Mouse (Mus musculus) CH12.LX (cell line): Measurements from ENCODE around the gene Nelfb. TPM values are rescaled to one million over a fixed set of nuclear protein-coding genes. Genes with fewer than 3 reads are reported as not detected.
"Not testable (repeated sequence)": the region's sequence is repeated elsewhere in the genome, so short reads cannot be mapped to it uniquely, and the experiment has no call there.

Source experiments
- DNase-seq: peaks from one replicate; pipeline ENCODE4 v3.0.0-alpha.2; 2013; ENCODE audit errors: extremely low read depth
- H3K27ac ChIP-seq: 2 replicates; pipeline ENCODE4 v1.5.1; 2012; ENCODE audit warnings: low read depth, mild to moderate bottlenecking, control low read depth, moderate library complexity; ENCODE audit not compliant: insufficient read depth
- H3K27me3 ChIP-seq: replicated peaks from 2 replicates; pipeline ENCODE3; 2012; ENCODE audit warnings: inconsistent platforms
- H3K36me3 ChIP-seq, 2 experiments: replicated peaks in 1 of 2; 2 replicates each; pipeline versions ENCODE3 to v1.6.1; 2012; ENCODE audit warnings: inconsistent platforms in 1 of 2, low read length in 1 of 2, mild to moderate bottlenecking in 1 of 2, mixed read lengths in 1 of 2, moderate library complexity in 1 of 2; ENCODE audit not compliant: control insufficient read depth in 1 of 2, insufficient read depth in 1 of 2
- H3K4me1 ChIP-seq, 2 experiments: 2 replicates each; pipeline ENCODE4 v1.6.1; 2012; ENCODE audit warnings: inconsistent platforms in 1 of 2, moderate library complexity in 1 of 2; ENCODE audit not compliant: insufficient read depth in 2 of 2, control insufficient read depth in 1 of 2
- H3K4me2 ChIP-seq: 2 replicates; pipeline ENCODE4 v1.6.1; 2012; ENCODE audit warnings: low read depth, mild to moderate bottlenecking, control low read depth; ENCODE audit not compliant: poor library complexity, insufficient read depth, severe bottlenecking
- H3K4me3 ChIP-seq, 3 experiments: fragments of 150-350 bp in 1 of 3; sonication (generic) in 1 of 3; replicated peaks in 1 of 3; 2 replicates each; pipeline versions ENCODE3 to v1.5.1; 2011 to 2012; ENCODE audit warnings: low read depth in 2 of 3, low read length in 2 of 3, mild to moderate bottlenecking in 2 of 3, moderate library complexity in 2 of 3, control low read depth in 1 of 3, improper control_type of control experiment in 1 of 3, inconsistent platforms in 1 of 3, mixed read lengths in 1 of 3; ENCODE audit not compliant: poor library complexity in 1 of 3
- H3K79me2 ChIP-seq: replicated peaks from 2 replicates; pipeline ENCODE4 v1.6.1; 2012; ENCODE audit warnings: mild to moderate bottlenecking, moderate library complexity; ENCODE audit not compliant: control insufficient read depth, poor library complexity, insufficient read depth, severe bottlenecking; ENCODE audit errors: extremely low read depth
- H3K9ac ChIP-seq: 2 replicates; pipeline ENCODE4 v1.6.1; 2012; ENCODE audit warnings: low read depth, mild to moderate bottlenecking, control low read depth, moderate library complexity; ENCODE audit not compliant: insufficient read depth
- H3K9me3 ChIP-seq: replicated peaks from 2 replicates; pipeline ENCODE3; 2012; ENCODE audit warnings: low read length, inconsistent platforms, mixed read lengths
- CHD1 ChIP-seq: IDR thresholded peaks from 2 replicates; pipeline ENCODE4 v1.6.1; 2012; ENCODE audit warnings: low read depth, low read length, improper control_type of control experiment, inconsistent platforms
- CTCF ChIP-seq, 2 experiments: IDR thresholded peaks in 1 of 2; conservative IDR thresholded peaks in 1 of 2; 2 replicates each; pipeline ENCODE4 v1.5.1; 2011 to 2012; ENCODE audit warnings: low read depth in 2 of 2, low read length in 2 of 2, improper control_type of control experiment in 1 of 2, inconsistent platforms in 1 of 2, mild to moderate bottlenecking in 1 of 2, moderate library complexity in 1 of 2
- ELF1 ChIP-seq: IDR thresholded peaks from 2 replicates; pipeline ENCODE4 v1.6.1; 2014; ENCODE audit warnings: low read depth, mild to moderate bottlenecking, inconsistent platforms, low read length, improper control_type of control experiment
- HCFC1 ChIP-seq: IDR thresholded peaks from 2 replicates; pipeline ENCODE4 v1.6.1; 2012; ENCODE audit warnings: low read depth, mild to moderate bottlenecking, inconsistent platforms, low read length, improper control_type of control experiment
- MAZ ChIP-seq: IDR thresholded peaks from 2 replicates; pipeline ENCODE4 v1.6.1; 2012; ENCODE audit warnings: low read depth, mild to moderate bottlenecking, inconsistent platforms, low read length, improper control_type of control experiment, moderate library complexity
- MXI1 ChIP-seq: IDR thresholded peaks from 2 replicates; pipeline ENCODE4 v1.6.1; 2011; ENCODE audit warnings: mild to moderate bottlenecking, low read depth, low read length, improper control_type of control experiment
- RAD21 ChIP-seq: IDR thresholded peaks from 2 replicates; pipeline ENCODE4 v1.6.1; 2011; ENCODE audit warnings: low read depth, mild to moderate bottlenecking, low read length, improper control_type of control experiment, moderate library complexity
- RCOR1 ChIP-seq: conservative IDR thresholded peaks from 2 replicates; pipeline ENCODE4 v1.6.1; 2012; ENCODE audit warnings: low read depth, mild to moderate bottlenecking, inconsistent platforms, low read length, improper control_type of control experiment
- SIN3A ChIP-seq: IDR thresholded peaks from 2 replicates; pipeline ENCODE4 v1.6.1; 2012; ENCODE audit warnings: low read length, improper control_type of control experiment, inconsistent platforms
- SMC3 ChIP-seq: IDR thresholded peaks from 2 replicates; pipeline ENCODE4 v1.6.1; 2011; ENCODE audit warnings: low read depth, low read length, improper control_type of control experiment
- TBP ChIP-seq: conservative IDR thresholded peaks from 2 replicates; pipeline ENCODE4 v1.6.1; 2011; ENCODE audit warnings: low read depth, low read length, improper control_type of control experiment
- TCF12 ChIP-seq: IDR thresholded peaks from 2 replicates; pipeline ENCODE4 v1.6.1; 2014; ENCODE audit warnings: low read depth, mild to moderate bottlenecking, inconsistent platforms, low read length, improper control_type of control experiment
- USF1 ChIP-seq: IDR thresholded peaks from 2 replicates; pipeline ENCODE4 v1.6.1; 2014; ENCODE audit warnings: low read depth, mild to moderate bottlenecking, inconsistent platforms, low read length, improper control_type of control experiment
- ZNF384 ChIP-seq: IDR thresholded peaks from 2 replicates; pipeline ENCODE4 v1.6.1; 2012; ENCODE audit warnings: low read depth, low read length, improper control_type of control experiment, inconsistent platforms
- dilution Hi-C: fragments of 300-500 bp; cut with MboI; formaldehyde crosslinking; loops from 2 replicates; pipeline ENCODE4 v1.14.3; 2020; ENCODE audit warnings: low sequenced_read_pairs; ENCODE audit not compliant: extremely low pct_unique_long_range_greater_than_20kb, extremely low pct_ligation_motif_present
- in situ Hi-C: fragments of 300-500 bp; cut with MboI; formaldehyde crosslinking; loops from 3 replicates; pipeline ENCODE4 v1.14.3; 2019; ENCODE audit warnings: low sequenced_read_pairs, low pct_ligation_motif_present, low pct_unique_long_range_greater_than_20kb, mixed read lengths
- polyA plus RNA-seq: library from polyadenylated mRNA; unstranded; fragments of >175 nt; gene quantifications from 2 replicates; pipeline ENCODE4 v1.2.1, GENCODE M21; 2012; ENCODE audit warnings: low read depth; ENCODE audit not compliant: insufficient read length
- total RNA-seq, 2 experiments: library from RNA; depleted of rRNA; stranded (reverse); fragments of 300-350 nt in 1 of 2; fragments of >200 nt in 1 of 2; gene quantifications; 2 replicates each; pipeline ENCODE4 v1.2.3; 2012 to 2014

The Nelfb gene
- total and polyA plus RNA-seq, 3 experiments: 53.6 to 58.0 (median 57.0) TPM

DNA sequence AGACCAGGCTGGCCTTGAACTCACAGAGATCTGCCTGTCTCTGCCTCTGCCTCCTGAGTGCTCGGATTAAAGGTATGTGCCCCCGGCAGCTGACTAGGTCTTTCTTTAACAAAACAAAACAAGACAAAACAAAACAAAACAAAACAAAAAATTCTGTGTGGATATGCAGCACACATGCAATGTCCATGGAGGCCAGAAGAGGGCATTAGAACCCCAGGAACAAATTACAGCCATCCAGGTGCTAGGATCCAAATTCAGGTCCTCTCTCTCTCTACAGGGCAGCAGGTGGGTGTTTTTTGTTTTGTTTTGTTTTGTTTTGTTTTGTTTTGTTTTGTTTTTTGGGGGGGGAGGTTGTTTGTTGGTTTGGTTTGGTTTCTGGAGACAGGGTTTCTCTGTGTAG is 47.6 kb upstream of the Nelfb start:
- no peak overlapping the region for H3K9ac ChIP-seq
- peaks cover 0 to 24% of the 10 kb centered on the region in 2 experiments; a peak in 2 of 4 replicates for H3K4me1 ChIP-seq
- no peaks in the 10 kb centered on the region for H3K9me3 ChIP-seq
- H3K27me3 ChIP-seq: no peaks in the 10 kb centered on the region
- H3K4me2 ChIP-seq: no peak overlapping the region
- dilution Hi-C loops: no loop called here
- peaks cover 14% of the 10 kb centered on the region for H3K79me2 ChIP-seq
- in situ Hi-C loops: no loop called here
- H3K36me3 ChIP-seq: peaks cover 0 to 3% of the 10 kb centered on the region in 2 experiments
- H3K4me3 ChIP-seq: no peak overlapping the region
- TF ChIP-seq CTCF (conservative IDR thresholded peaks at IDR 0.05 in 1 of 2, IDR thresholded peaks at IDR 0.05 in 1 of 2; ENCODE audit: low read depth in 2 of 2, low read length in 2 of 2) (peak; percentile 34 to 65; a peak in 2 of 4 replicates), CHD1 (no peak), MXI1 (no peak), SMC3 (peak; percentile 25), USF1 (no peak), RCOR1 (no peak), RAD21 (peak; percentile 56)
- TF ChIP-seq, all 38 proteins: peak for 3
- no peak for DNase-seq
- H3K27ac ChIP-seq: no peak overlapping the region

GRCm38 (mm10) chr2:25257250-25257649 is 46.0 kb upstream of the Nelfb start:
- H3K4me3 ChIP-seq, dilution Hi-C loops, H3K27ac ChIP-seq, H3K27me3 ChIP-seq, in situ Hi-C loops, DNase-seq, H3K9me3 ChIP-seq: not testable (repeated sequence)
- peaks cover 13 to 18% of the 10 kb centered on the region in 2 experiments for H3K36me3 ChIP-seq
- TF ChIP-seq TBP: peak; percentile 90
- H3K79me2 ChIP-seq: peaks cover 14% of the 10 kb centered on the region
- 0 out of 2 replicates have a peak overlapping the region, but pooled peaks have one; percentile 15 for H3K9ac ChIP-seq
- H3K4me2 ChIP-seq: peak overlapping the region; percentile 58; the same call in 1 of the 2 replicates
- peaks cover 0 to 22% of the 10 kb centered on the region in 2 experiments; a peak in 2 of 4 replicates for H3K4me1 ChIP-seq

DNA sequence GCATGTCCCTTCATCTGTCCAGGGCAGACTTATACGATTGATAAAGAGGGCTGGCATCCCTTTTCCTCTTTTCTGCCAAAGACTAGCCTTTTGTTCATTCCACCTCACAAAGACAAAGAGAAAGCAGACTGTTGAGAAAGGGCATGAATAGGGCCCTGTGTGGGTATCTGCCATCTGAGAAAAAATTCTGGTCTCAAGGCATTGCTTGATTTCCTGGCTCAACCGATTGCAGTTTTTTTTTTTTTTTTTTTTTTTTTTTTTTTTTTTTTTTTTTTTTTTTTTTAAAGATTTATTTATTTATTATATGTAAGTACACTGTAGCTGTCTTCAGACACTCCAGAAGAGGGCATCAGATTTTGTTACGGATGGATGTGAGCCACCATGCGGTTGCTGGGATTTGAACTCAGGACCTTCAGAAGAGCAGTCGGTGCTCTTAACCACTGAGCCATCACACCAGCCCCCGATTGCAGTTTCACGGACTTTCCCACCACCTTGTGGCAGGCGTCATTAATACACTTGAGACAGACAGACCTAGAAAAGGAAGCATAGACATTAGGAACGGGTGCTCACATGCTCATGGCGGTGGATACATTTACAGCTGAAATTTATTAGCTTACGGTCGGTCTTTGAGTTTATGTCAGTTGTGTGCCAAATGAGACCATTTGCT is 45.3 kb upstream of the Nelfb start:
- dilution Hi-C loops, H3K27ac ChIP-seq, in situ Hi-C loops, H3K9me3 ChIP-seq, H3K27me3 ChIP-seq: not testable (repeated sequence)
- Histone ChIP-seq H3K4me1 (peaks cover 0 to 17% of the 10 kb centered on the region in 2 experiments; a peak in 2 of 4 replicates), H3K9ac (peak overlapping the region; percentile 83), H3K4me2 (peak overlapping the region; percentile 96)
- peak; percentile 59 for TF ChIP-seq SMC3
- TF ChIP-seq RAD21: peak; percentile 62
- peak; percentile 53; the same call in 1 of the 2 replicates for TF ChIP-seq SIN3A
- peak; percentile 71 for TF ChIP-seq ZNF384
- TF ChIP-seq MAZ: peak; percentile 58; the same call in 1 of the 2 replicates
- TF ChIP-seq ELF1: peak; percentile 20; the same call in 1 of the 2 replicates
- peak; percentile 10 to 68; a peak in 3 of 4 replicates for TF ChIP-seq CTCF (conservative IDR thresholded peaks at IDR 0.05 in 1 of 2, IDR thresholded peaks at IDR 0.05 in 1 of 2; ENCODE audit: low read depth in 2 of 2, low read length in 2 of 2)
- TF ChIP-seq HCFC1: peak; percentile 45; the same call in 1 of the 2 replicates
- 0 out of 2 replicates have a peak, but pooled peaks have one; percentile 23 for TF ChIP-seq TCF12
- TF ChIP-seq TBP: peak; percentile 93
- TF ChIP-seq, all 38 proteins: peak for 10; not testable (repeated sequence) for 28
- Histone ChIP-seq H3K79me2 (peaks cover 14% of the 10 kb centered on the region), H3K4me3 (peak overlapping the region; percentile 85 to 97 (median 87)), H3K36me3 (peaks cover 20 to 25% of the 10 kb centered on the region in 2 experiments)
- DNase-seq: peak; percentile 91
